In genomic region chr7:70972023-70972400, GRCm38 (mm10) we compare ENCODE assay signal across 23 mouse cellular contexts.
DNase-seq lines count a peak whose midpoint lies in the region; ATAC-seq and TF ChIP-seq lines count a peak whose summit lies in the region.
"Had no signal": no experiment of that assay in that cellular context is flagged by ENCODE, and none has a peak within 500 bp of the region (broad histone marks: within the 10 kb centered on the region; RNA-seq: fewer than 3 reads in every experiment).

No protein-coding gene starts in this region.

- TF ChIP-seq CTCF in kidney, postnatal 0 days (IDR thresholded peaks at IDR 0.05; ENCODE audit: low read depth), result no peak
- TF ChIP-seq CTCF in gastrocnemius, adult 2 months (IDR thresholded peaks at IDR 0.05), result no peak

- H3K4me3 ChIP-seq in hindbrain, embryonic 10.5 days, result no peak overlapping the region
- no peak overlapping the region for H3K4me3 ChIP-seq in hindbrain, embryonic 14.5 days (replicated peaks; ENCODE audit: low read length)
- H3K4me3 ChIP-seq in neural tube, embryonic 11.5 days (ENCODE audit: low read depth, low read length), result no peak overlapping the region
- no peak overlapping the region for H3K4me3 ChIP-seq in neural tube, embryonic 15.5 days (replicated peaks)
- no peak overlapping the region for H3K4me3 ChIP-seq in kidney, postnatal 0 days (replicated peaks; ENCODE audit: low read depth, low read length)
- no peak overlapping the region for H3K4me3 ChIP-seq in gastrocnemius, adult 2 months
- H3K4me3 ChIP-seq: embryonic facial prominence, embryonic 10.5 days; layer of hippocampus, adult 2 months; limb, embryonic 15.5 days; megakaryocyte, embryonic 14.5 days had no signal

- peak overlapping the region; percentile 68 for H3K27ac ChIP-seq in hindbrain, embryonic 10.5 days
- no peak overlapping the region for H3K27ac ChIP-seq in hindbrain, embryonic 14.5 days
- peak overlapping the region; percentile 40; the same call in 1 of the 2 replicates for H3K27ac ChIP-seq in neural tube, embryonic 11.5 days (ENCODE audit: low read depth, low read length)
- H3K27ac ChIP-seq in neural tube, embryonic 15.5 days (replicated peaks), result no peak overlapping the region
- H3K27ac ChIP-seq in kidney, postnatal 0 days, result no peak overlapping the region
- no peak overlapping the region for H3K27ac ChIP-seq in gastrocnemius, adult 2 months
- H3K27ac ChIP-seq: embryonic facial prominence, embryonic 10.5 days; layer of hippocampus, adult 2 months; limb, embryonic 15.5 days; stomach, postnatal 0 days had no signal

- no peak for DNase-seq in hindbrain, embryonic 10.5 days (ENCODE audit: low spot score)
- no peak for DNase-seq in hindbrain, embryonic 14.5 days (ENCODE audit: low spot score)
- DNase-seq in neural tube, embryonic 11.5 days (ENCODE audit: low spot score), result no peak
- DNase-seq in kidney, postnatal 0 days (ENCODE audit: low spot score), result peak; percentile 73
- DNase-seq in gastrocnemius, adult 2 months, result no peak
- DNase-seq in gastrocnemius, adult 8-10 months (ENCODE audit: low spot score in 2 of 2), result no peak
- DNase-seq: cerebellum, adult 11-12 months; cerebellum, postnatal 36 days; gastrocnemius, postnatal 14 days; heart, adult 18-20 months; heart, postnatal 36 days; layer of hippocampus, postnatal 36 days; lung, adult 2 months; right cerebral cortex, postnatal 4 days had no signal

- H3K4me2 ChIP-seq in hindbrain, embryonic 14.5 days (replicated peaks), result no peak overlapping the region
- H3K4me2 ChIP-seq in neural tube, embryonic 11.5 days (ENCODE audit: low read depth), result no peak overlapping the region
- H3K4me2 ChIP-seq in neural tube, embryonic 15.5 days, result no peak overlapping the region
- H3K4me2 ChIP-seq in kidney, postnatal 0 days (ENCODE audit: low read length), result no peak overlapping the region
- H3K4me2 ChIP-seq: limb, embryonic 15.5 days had no signal

- no peaks in the 10 kb centered on the region for H3K36me3 ChIP-seq in hindbrain, embryonic 10.5 days
- H3K36me3 ChIP-seq in hindbrain, embryonic 14.5 days (replicated peaks; ENCODE audit: control insufficient read depth, insufficient read depth), result no peaks in the 10 kb centered on the region
- no peaks in the 10 kb centered on the region for H3K36me3 ChIP-seq in neural tube, embryonic 11.5 days (ENCODE audit: control insufficient read depth, insufficient read depth, low read length)
- H3K36me3 ChIP-seq in neural tube, embryonic 15.5 days, result no peaks in the 10 kb centered on the region
- H3K36me3 ChIP-seq in kidney, postnatal 0 days (ENCODE audit: insufficient read depth, low read length), result no peaks in the 10 kb centered on the region
- H3K36me3 ChIP-seq: embryonic facial prominence, embryonic 10.5 days; limb, embryonic 15.5 days had no signal

- H3K4me1 ChIP-seq in hindbrain, embryonic 10.5 days (replicated peaks), result peaks cover 36% of the 10 kb centered on the region
- H3K4me1 ChIP-seq in hindbrain, embryonic 14.5 days (replicated peaks; ENCODE audit: control insufficient read depth, insufficient read depth, low read length), result no peaks in the 10 kb centered on the region; the same call in 1 of the 2 replicates
- H3K4me1 ChIP-seq in neural tube, embryonic 11.5 days (ENCODE audit: control insufficient read depth, insufficient read depth, low read length), result peaks cover 9% of the 10 kb centered on the region; the same call in 1 of the 2 replicates
- H3K4me1 ChIP-seq in neural tube, embryonic 15.5 days, result no peaks in the 10 kb centered on the region
- H3K4me1 ChIP-seq in kidney, postnatal 0 days (replicated peaks; ENCODE audit: insufficient read depth, low read length), result no peaks in the 10 kb centered on the region
- H3K4me1 ChIP-seq: limb, embryonic 15.5 days; megakaryocyte, embryonic 14.5 days had no signal

- ATAC-seq in hindbrain, embryonic 14.5 days (ENCODE audit: low FRiP score), result no peak
- no peak for ATAC-seq in neural tube, embryonic 11.5 days (ENCODE audit: insufficient read depth, low FRiP score, low TSS enrichment)
- no peak for ATAC-seq in neural tube, embryonic 15.5 days (ENCODE audit: low FRiP score)
- ATAC-seq in kidney, postnatal 0 days (replicated peaks; ENCODE audit: low FRiP score, low read depth), result no peak
- no peak for ATAC-seq in inflammation-experienced regulatory T-cells, adult 6 months
- ATAC-seq: midbrain, embryonic 16.5 days had no signal

- 21% methylated on average over 3 of the region's 3 CpGs for WGBS in hindbrain, embryonic 10.5 days
- WGBS in hindbrain, embryonic 14.5 days, result 25% methylated on average over 3 of the region's 3 CpGs
- WGBS in neural tube, embryonic 11.5 days, result 29% methylated on average over 3 of the region's 3 CpGs
- 24% methylated on average over 3 of the region's 3 CpGs for WGBS in neural tube, embryonic 15.5 days
- WGBS in kidney, postnatal 0 days, result 24% methylated on average over 3 of the region's 3 CpGs

- H3K27me3 ChIP-seq in hindbrain, embryonic 10.5 days (ENCODE audit: insufficient read depth, poor library complexity, severe bottlenecking), result no peaks in the 10 kb centered on the region; the same call in 1 of the 2 replicates
- no peaks in the 10 kb centered on the region for H3K27me3 ChIP-seq in hindbrain, embryonic 14.5 days (ENCODE audit: control insufficient read depth, insufficient read depth, low read length)
- H3K27me3 ChIP-seq in neural tube, embryonic 11.5 days (ENCODE audit: control insufficient read depth, insufficient read depth, low read length), result no peaks in the 10 kb centered on the region
- no peaks in the 10 kb centered on the region for H3K27me3 ChIP-seq in neural tube, embryonic 15.5 days (replicated peaks)
- H3K27me3 ChIP-seq in kidney, postnatal 0 days (ENCODE audit: insufficient read depth, low read length), result no peaks in the 10 kb centered on the region
- H3K27me3 ChIP-seq: CH12.LX; limb, embryonic 15.5 days; megakaryocyte, embryonic 14.5 days had no signal

- intact Hi-C loops in gastrocnemius, adult 2 months (cut with DNase I), result no loop called here

- H3K9ac ChIP-seq in hindbrain, embryonic 14.5 days, result no peak overlapping the region
- no peak overlapping the region for H3K9ac ChIP-seq in neural tube, embryonic 11.5 days (ENCODE audit: low read length)
- H3K9ac ChIP-seq in neural tube, embryonic 15.5 days (replicated peaks), result no peak overlapping the region
- H3K9ac ChIP-seq in kidney, postnatal 0 days (ENCODE audit: low read depth, low read length), result no peak overlapping the region
- H3K9ac ChIP-seq: limb, embryonic 15.5 days had no signal

- H3K9me3 ChIP-seq in hindbrain, embryonic 10.5 days, result no peaks in the 10 kb centered on the region
- no peaks in the 10 kb centered on the region for H3K9me3 ChIP-seq in hindbrain, embryonic 14.5 days (ENCODE audit: control insufficient read depth, low read length)
- H3K9me3 ChIP-seq in neural tube, embryonic 11.5 days (ENCODE audit: control insufficient read depth, low read length), result no peaks in the 10 kb centered on the region
- no peaks in the 10 kb centered on the region for H3K9me3 ChIP-seq in neural tube, embryonic 15.5 days (replicated peaks)
- no peaks in the 10 kb centered on the region for H3K9me3 ChIP-seq in kidney, postnatal 0 days (replicated peaks; ENCODE audit: low read length)
- H3K9me3 ChIP-seq: embryonic facial prominence, embryonic 10.5 days; limb, embryonic 15.5 days; megakaryocyte, embryonic 14.5 days had no signal

Comparison
In these comparisons a context has a peak if more than half of its experiments do, and no peak if none do; other contexts are left out.
1. H3K27ac ChIP-seq: peak in hindbrain, embryonic 10.5 days (single experiment) and neural tube, embryonic 11.5 days (single experiment); none in hindbrain, embryonic 14.5 days (single experiment), neural tube, embryonic 15.5 days (single experiment), kidney, postnatal 0 days (single experiment) and gastrocnemius, adult 2 months (single experiment).